ENCODE assay signal across 8 mouse cellular contexts in genomic region chr15:77071501-77071900, GRCm38 (mm10). TPM values are rescaled to one million over a fixed set of nuclear protein-coding genes. Genes with fewer than 3 reads are reported as not detected.
DNase-seq lines count a peak whose midpoint lies in the region; ATAC-seq and TF ChIP-seq lines count a peak whose summit lies in the region.

No protein-coding gene starts in this region.

- TF ChIP-seq CTCF in spleen, adult 2 months (IDR thresholded peaks at IDR 0.05; ENCODE audit: extremely low read depth, insufficient read depth, insufficient read length, insufficient replicate concordance) = 0 out of 2 replicates have a peak, but pooled peaks have one; percentile 9

- no peaks in the 10 kb centered on the region for H3K9me3 ChIP-seq in hindbrain, embryonic 14.5 days (ENCODE audit: control insufficient read depth, low read length)
- H3K9me3 ChIP-seq in liver, embryonic 16.5 days (replicated peaks; ENCODE audit: control insufficient read depth, low read length) = no peaks in the 10 kb centered on the region

- no peak overlapping the region for H3K9ac ChIP-seq in hindbrain, embryonic 14.5 days
- H3K9ac ChIP-seq in liver, embryonic 16.5 days (ENCODE audit: low read depth, low read length) = no peak overlapping the region

- no peaks in the 10 kb centered on the region; the same call in 1 of the 2 replicates for H3K4me1 ChIP-seq in spleen, adult 2 months (ENCODE audit: control insufficient read depth, insufficient read depth, insufficient read length)
- H3K4me1 ChIP-seq in hindbrain, embryonic 14.5 days (replicated peaks; ENCODE audit: control insufficient read depth, insufficient read depth, low read length) = 0 out of 2 replicates have a peak, but pooled peaks cover 4% of the 10 kb centered on the region
- peaks cover 2% of the 10 kb centered on the region for H3K4me1 ChIP-seq in liver, embryonic 16.5 days (ENCODE audit: control insufficient read depth, low read depth, low read length)

- no peaks in the 10 kb centered on the region for H3K36me3 ChIP-seq in spleen, adult 2 months (ENCODE audit: control insufficient read depth, insufficient read depth, low read length)
- peaks cover 6% of the 10 kb centered on the region for H3K36me3 ChIP-seq in hindbrain, embryonic 14.5 days (replicated peaks; ENCODE audit: control insufficient read depth, insufficient read depth)
- no peaks in the 10 kb centered on the region for H3K36me3 ChIP-seq in liver, embryonic 16.5 days (ENCODE audit: control insufficient read depth, insufficient read depth)

- peak; percentile 58 for ATAC-seq in hindbrain, embryonic 14.5 days (ENCODE audit: low FRiP score)
- 0 out of 2 replicates have a peak, but pooled peaks have one; percentile 27 for ATAC-seq in liver, embryonic 16.5 days (ENCODE audit: low read depth)
- ATAC-seq in neutrophil, adult 5-6 weeks (ENCODE audit: extremely low read depth, insufficient number of reproducible peaks, low FRiP score, poor library complexity, severe bottlenecking) = peak; percentile 33; the same call in 1 of the 2 replicates

- TF ChIP-seq POLR2A in spleen, adult 2 months (IDR thresholded peaks at IDR 0.05; ENCODE audit: low read depth, low read length) = no peak

- H3K27me3 ChIP-seq in spleen, adult 2 months (ENCODE audit: control insufficient read depth, insufficient read depth, low read length) = no peaks in the 10 kb centered on the region
- no peaks in the 10 kb centered on the region for H3K27me3 ChIP-seq in hindbrain, embryonic 14.5 days (ENCODE audit: control insufficient read depth, insufficient read depth, low read length)
- no peaks in the 10 kb centered on the region for H3K27me3 ChIP-seq in liver, embryonic 16.5 days (ENCODE audit: control insufficient read depth, insufficient read depth, low read depth, low read length)

- DNase-seq in spleen, adult 2 months (ENCODE audit: low read depth in 1 of 2, low spot score in 2 of 2) = peak; percentile 9 to 12
- no peak for DNase-seq in spleen, postnatal 4 days (ENCODE audit: low spot score in 2 of 2)
- DNase-seq in embryo, embryonic 11.5 days (ENCODE audit: low read depth, low spot score) = peak; percentile 23
- DNase-seq in hindbrain, embryonic 14.5 days (ENCODE audit: low spot score) = peak; percentile 49
- DNase-seq in layer of hippocampus, adult 9-10 months (ENCODE audit: low spot score) = no peak
- no peak for DNase-seq in Muller cell, postnatal 12 days (ENCODE audit: inconsistent ontology term)

- H3K4me2 ChIP-seq in hindbrain, embryonic 14.5 days (replicated peaks) = no peak overlapping the region
- no peak overlapping the region for H3K4me2 ChIP-seq in liver, embryonic 16.5 days (ENCODE audit: low read depth, low read length)

- 3% methylated on average over 10 of the region's 10 CpGs for WGBS in spleen, adult 2 months
- WGBS in hindbrain, embryonic 14.5 days = 17% methylated on average over 10 of the region's 10 CpGs
- WGBS in liver, embryonic 16.5 days (ENCODE audit: insufficient replicate concordance) = 8% methylated on average over 10 of the region's 10 CpGs

- no peak overlapping the region for H3K4me3 ChIP-seq in spleen, adult 2 months (ENCODE audit: extremely low read depth, insufficient read depth, insufficient read length)
- no peak overlapping the region for H3K4me3 ChIP-seq in hindbrain, embryonic 14.5 days (replicated peaks; ENCODE audit: low read length)
- H3K4me3 ChIP-seq in liver, embryonic 16.5 days (ENCODE audit: low read depth, low read length) = no peak overlapping the region

- no peak overlapping the region for H3K27ac ChIP-seq in spleen, adult 2 months (ENCODE audit: insufficient read depth, low read length)
- no peak overlapping the region for H3K27ac ChIP-seq in hindbrain, embryonic 14.5 days
- H3K27ac ChIP-seq in liver, embryonic 16.5 days (ENCODE audit: low read length) = no peak overlapping the region

RNA-seq across cellular contexts. Expression of gene Mb, which starts 21.0 kb away (rescaled TPM):
- polyA plus RNA-seq in spleen, adult 2 months (2012; rRNA removed) = 0.08 and 0.91 TPM in 2 replicates
- 0.51 and 0.55 TPM in 2 replicates for polyA plus RNA-seq in hindbrain, embryonic 14.5 days (2014; fragmentation: Nextera tagmentation; extraction: Ambion mirVana)
- polyA plus RNA-seq in liver, embryonic 16.5 days (2015; fragmentation: Nextera tagmentation; extraction: Ambion mirVana) = 0.25 TPM in 1 of 2 replicates, not detected in the other
- not detected in 2 replicates for total RNA-seq in neutrophil, adult 5-6 weeks (2017)

RNA-seq across cellular contexts. Expression of gene Apol6, which starts 27.0 kb away (rescaled TPM):
- 0.46 and 0.51 TPM in 2 replicates for polyA plus RNA-seq in spleen, adult 2 months (2012; rRNA removed)
- polyA plus RNA-seq in hindbrain, embryonic 14.5 days (2014; fragmentation: Nextera tagmentation; extraction: Ambion mirVana) = not detected in 2 replicates
- 0.06 and 0.09 TPM in 2 replicates for polyA plus RNA-seq in liver, embryonic 16.5 days (2015; fragmentation: Nextera tagmentation; extraction: Ambion mirVana)
- not detected in 2 replicates for total RNA-seq in neutrophil, adult 5-6 weeks (2017)

Comparison
In these comparisons a context has a peak if more than half of its experiments do, and no peak if none do; other contexts are left out.
1. DNase-seq: peak in spleen, adult 2 months (2 of 2), embryo, embryonic 11.5 days (single experiment) and hindbrain, embryonic 14.5 days (single experiment); none in spleen, postnatal 4 days (0 of 2), layer of hippocampus, adult 9-10 months (single experiment) and Muller cell, postnatal 12 days (single experiment).
2. Peak in every context shown above with its lines, with median percentiles within 50 percentile points of each other: ATAC-seq.